In genomic region chr19:34547976-34548375, GRCm38 (mm10) we compare ENCODE assay signal across 9 mouse cellular contexts. TPM values are rescaled to one million over a fixed set of nuclear protein-coding genes. Genes with fewer than 3 reads are reported as not detected.
A peak's percentile ranks its signal among the peaks of the same experiment; 100 is the strongest.
DNase-seq lines count a peak whose midpoint lies in the region; ATAC-seq lines count a peak whose summit lies in the region.
"Had no signal": no experiment of that assay in that cellular context is flagged by ENCODE, and none has a peak within 500 bp of the region (broad histone marks: within the 10 kb centered on the region; RNA-seq: fewer than 3 reads in every experiment).

No protein-coding gene starts in this region.

- H3K4me3 ChIP-seq in heart, embryonic 12.5 days: no peak overlapping the region
- H3K4me3 ChIP-seq: neural tube, embryonic 13.5 days had no signal

- H3K9ac ChIP-seq in heart, embryonic 12.5 days: no peak overlapping the region
- H3K9ac ChIP-seq: neural tube, embryonic 13.5 days had no signal

- H3K36me3 ChIP-seq in heart, embryonic 12.5 days: no peaks in the 10 kb centered on the region
- H3K36me3 ChIP-seq: neural tube, embryonic 13.5 days had no signal

- no peak overlapping the region for H3K27ac ChIP-seq in heart, embryonic 12.5 days (ENCODE audit: poor library complexity, severe bottlenecking)
- H3K27ac ChIP-seq: neural tube, embryonic 13.5 days had no signal

- no peak overlapping the region for H3K4me2 ChIP-seq in heart, embryonic 12.5 days
- H3K4me2 ChIP-seq: neural tube, embryonic 13.5 days had no signal

- H3K9me3 ChIP-seq in heart, embryonic 12.5 days (replicated peaks): no peaks in the 10 kb centered on the region
- H3K9me3 ChIP-seq: neural tube, embryonic 13.5 days had no signal

- peak; percentile 95 for DNase-seq in heart, adult 11 months
- peak; percentile 76 for DNase-seq in ZHBTc4 (ENCODE audit: low read depth, low spot score)
- peak; percentile 44 to 81 for DNase-seq in heart, adult 9 months (ENCODE audit: low spot score in 2 of 2)
- peak; percentile 50 for DNase-seq in left cerebral cortex, adult 11 months (ENCODE audit: low spot score)
- peak; percentile 45 to 79 for DNase-seq in monocyte, adult 2 months (ENCODE audit: low read depth in 1 of 2, low spot score in 2 of 2)
- peak; percentile 87 for DNase-seq in testis, postnatal 10 days (ENCODE audit: low spot score)

- 28% methylated on average over 7 of the region's 7 CpGs for WGBS in heart, embryonic 12.5 days

- H3K4me1 ChIP-seq in heart, embryonic 12.5 days (replicated peaks): peaks cover 11% of the 10 kb centered on the region
- H3K4me1 ChIP-seq: neural tube, embryonic 13.5 days had no signal

- no peaks in the 10 kb centered on the region for H3K27me3 ChIP-seq in heart, embryonic 12.5 days (replicated peaks)
- H3K27me3 ChIP-seq: neural tube, embryonic 13.5 days had no signal

- ATAC-seq in heart, embryonic 12.5 days (ENCODE audit: insufficient number of reproducible peaks, low FRiP score): no peak
- ATAC-seq in common myeloid progenitor, adult 5-6 weeks (replicated peaks; ENCODE audit: low read depth, poor library complexity, severe bottlenecking): peak; percentile 68

RNA-seq across cellular contexts. Expression of gene Ifit2, which starts 2.5 kb away (rescaled TPM):
- polyA plus RNA-seq in heart, embryonic 12.5 days (2016; fragmentation: Nextera tagmentation; extraction: Ambion mirVana): 6.6 and 8.2 TPM in 2 replicates
- total RNA-seq in common myeloid progenitor, adult 5-6 weeks (2017): 16.7 and 22.7 TPM in 2 replicates

RNA-seq across cellular contexts. Expression of gene Lipa, which starts 20.7 kb away (rescaled TPM):
- 38.7 and 41.4 TPM in 2 replicates for polyA plus RNA-seq in heart, embryonic 12.5 days (2016; fragmentation: Nextera tagmentation; extraction: Ambion mirVana)
- 21.6 and 22.7 TPM in 2 replicates for total RNA-seq in common myeloid progenitor, adult 5-6 weeks (2017)

RNA-seq across cellular contexts. Expression of gene Ifit3, which starts 35.4 kb away (rescaled TPM):
- polyA plus RNA-seq in heart, embryonic 12.5 days (2016; fragmentation: Nextera tagmentation; extraction: Ambion mirVana): 0.69 and 0.90 TPM in 2 replicates
- total RNA-seq in common myeloid progenitor, adult 5-6 weeks (2017): 1.6 TPM in 1 of 2 replicates, not detected in the other

RNA-seq across cellular contexts. Expression of gene Ifit1bl1, which starts 53.8 kb away (rescaled TPM):
- polyA plus RNA-seq in heart, embryonic 12.5 days (2016; fragmentation: Nextera tagmentation; extraction: Ambion mirVana): 1.00 and 1.5 TPM in 2 replicates
- total RNA-seq in common myeloid progenitor, adult 5-6 weeks (2017): not detected in 2 replicates

RNA-seq across cellular contexts. Expression of gene Ifit3b, which starts 59.8 kb away (rescaled TPM):
- 0.19 and 0.46 TPM in 2 replicates for polyA plus RNA-seq in heart, embryonic 12.5 days (2016; fragmentation: Nextera tagmentation; extraction: Ambion mirVana)
- not detected in 2 replicates for total RNA-seq in common myeloid progenitor, adult 5-6 weeks (2017)
